Mouse (Mus musculus) hindbrain, embryonic 16.5 days (tissue): ENCODE data around the gene Slc4a1. TPM values are rescaled to one million over a fixed set of nuclear protein-coding genes. Genes with fewer than 3 reads are reported as not detected.

ENCODE experiments used
- ATAC-seq: fragments of 200-750 bp; cut with Nextera tagmentation; 2 replicates; pipeline ENCODE4 v1.8.0; 2017; ENCODE audit warnings: moderate TSS enrichment, moderate library complexity
- H3K27ac ChIP-seq: fragments of 300-500 bp; sonication (generic); 2 replicates; pipeline ENCODE4 v1.5.1; 2014; ENCODE audit warnings: low read depth, mild to moderate bottlenecking, control low read depth, low read length, moderate library complexity
- H3K27me3 ChIP-seq: fragments of 300-500 bp; sonication (generic); replicated peaks from 2 replicates; pipeline ENCODE4 v1.6.1; 2014; ENCODE audit warnings: low read length; ENCODE audit not compliant: control insufficient read depth, insufficient read depth
- H3K36me3 ChIP-seq: fragments of 300-500 bp; sonication (generic); 2 replicates; pipeline ENCODE4 v1.6.1; 2014; ENCODE audit warnings: mild to moderate bottlenecking, low read length, moderate library complexity, mixed read lengths; ENCODE audit not compliant: control insufficient read depth, insufficient read depth
- H3K4me1 ChIP-seq: fragments of 300-500 bp; sonication (generic); 2 replicates; pipeline ENCODE4 v1.6.1; 2014; ENCODE audit warnings: low read depth, low read length; ENCODE audit not compliant: control insufficient read depth, insufficient read depth
- H3K4me2 ChIP-seq: fragments of 300-500 bp; sonication (generic); 2 replicates; pipeline ENCODE4 v1.6.1; 2014; ENCODE audit warnings: mild to moderate bottlenecking, low read length, control low read depth, moderate library complexity
- H3K4me3 ChIP-seq: fragments of 300-500 bp; sonication (generic); 2 replicates; pipeline ENCODE4 v1.5.1; 2014; ENCODE audit warnings: mild to moderate bottlenecking, low read length, control low read depth, moderate library complexity
- H3K9ac ChIP-seq: fragments of 300-500 bp; sonication (generic); 2 replicates; pipeline ENCODE4 v1.6.1; 2014; ENCODE audit warnings: low read depth, mild to moderate bottlenecking, control low read depth, low read length, moderate library complexity
- H3K9me3 ChIP-seq: fragments of 300-500 bp; sonication (generic); 2 replicates; pipeline ENCODE4 v1.6.1; 2014; ENCODE audit warnings: mild to moderate bottlenecking, low read length, moderate library complexity; ENCODE audit not compliant: control insufficient read depth
- WGBS: fragments of 180-500 bp; shearing (Covaris S2); extraction: QIAGEN DNeasy Blood & Tissue Kit; methylation state at CpG from one replicate; pipeline ENCODE4 v1.1.7; 2014; 5-methylcytosine and 5-hydroxymethylcytosine counted together
- polyA plus RNA-seq: library from polyadenylated mRNA; unstranded; fragments of >200 nt; fragmentation: Nextera tagmentation; extraction: Ambion mirVana; gene quantifications from 2 replicates; pipeline ENCODE4 v1.2.1, GENCODE M21; 2015

Gene Slc4a1
- polyA plus RNA-seq, 1 experiment from 2014 or later = 1.4 TPM

DNA sequence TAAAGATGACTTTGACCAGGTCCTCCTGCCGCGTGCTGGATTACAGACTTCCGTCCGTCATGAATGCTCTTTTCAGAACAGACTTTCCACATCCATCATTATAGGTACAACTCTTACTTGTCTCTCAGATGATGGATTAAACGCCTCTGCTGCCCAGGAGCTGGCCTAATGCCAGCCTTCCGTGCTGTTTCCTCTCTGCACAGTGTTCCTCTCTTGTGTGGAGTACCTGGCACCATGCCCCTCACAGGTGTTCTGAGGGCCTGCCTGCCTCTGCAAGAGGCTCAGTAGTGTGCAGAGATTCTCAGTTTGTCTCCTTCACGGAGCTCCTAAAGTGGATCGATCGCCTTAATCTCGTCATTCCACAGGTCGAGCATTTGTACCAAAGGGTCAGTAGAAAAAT is 26.8 kb downstream of the Slc4a1 start:
- Histone ChIP-seq H3K4me2 (no peak overlapping the region), H3K4me3 (no peak overlapping the region), H3K9ac (no peak overlapping the region), H3K36me3 (no peaks in the 10 kb centered on the region), H3K27ac (no peak overlapping the region), H3K27me3 (no peaks in the 10 kb centered on the region), H3K9me3 (no peaks in the 10 kb centered on the region), H3K4me1 (peaks cover 5% of the 10 kb centered on the region; the same call in 1 of the 2 replicates)
- 71% methylated on average over 11 of the region's 11 CpGs for WGBS
- ATAC-seq = no peak

DNA sequence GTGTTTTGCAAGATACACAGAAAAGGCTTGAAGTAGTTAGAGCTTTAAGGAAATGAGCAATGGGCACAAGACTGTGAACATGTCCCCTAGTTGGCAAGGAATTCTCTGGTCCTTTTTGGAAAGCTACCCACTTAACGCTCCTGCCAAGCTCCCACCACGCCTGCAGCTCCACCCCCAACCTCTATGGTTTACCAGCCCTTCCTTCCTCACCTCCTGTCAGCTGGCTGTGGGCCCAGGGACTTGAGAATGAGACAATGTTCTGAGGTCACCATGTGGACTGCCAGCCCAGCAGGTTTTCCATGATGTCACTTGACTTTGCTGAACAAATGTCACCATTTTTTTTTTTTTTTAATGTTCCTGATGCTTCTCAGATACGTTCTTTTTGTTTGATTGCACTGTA is 27.4 kb downstream of the Slc4a1 start:
- Histone ChIP-seq H3K9me3 (no peaks in the 10 kb centered on the region), H3K4me3 (no peak overlapping the region), H3K27ac (no peak overlapping the region), H3K4me2 (no peak overlapping the region), H3K36me3 (no peaks in the 10 kb centered on the region), H3K4me1 (peaks cover 5% of the 10 kb centered on the region; the same call in 1 of the 2 replicates), H3K9ac (no peak overlapping the region), H3K27me3 (no peaks in the 10 kb centered on the region)
- peak; percentile 60; the same call in 1 of the 2 replicates for ATAC-seq
- 28% methylated on average over 3 of the region's 3 CpGs for WGBS

- H3K36me3 ChIP-seq = no peaks in the 10 kb centered on the region
- H3K4me3 ChIP-seq = no peak overlapping the region
- no peak overlapping the region for H3K9ac ChIP-seq
- no peak overlapping the region for H3K27ac ChIP-seq
- no peak for ATAC-seq
- H3K4me2 ChIP-seq = no peak overlapping the region
- 82% methylated on average over 1 of the region's 1 CpGs for WGBS
- peaks cover 5% of the 10 kb centered on the region; the same call in 1 of the 2 replicates for H3K4me1 ChIP-seq
- H3K9me3 ChIP-seq = no peaks in the 10 kb centered on the region
- H3K27me3 ChIP-seq = no peaks in the 10 kb centered on the region
Measured at GRCm38 (mm10) chr11:102337921-102338320, 28.1 kb downstream of the Slc4a1 start.

DNA sequence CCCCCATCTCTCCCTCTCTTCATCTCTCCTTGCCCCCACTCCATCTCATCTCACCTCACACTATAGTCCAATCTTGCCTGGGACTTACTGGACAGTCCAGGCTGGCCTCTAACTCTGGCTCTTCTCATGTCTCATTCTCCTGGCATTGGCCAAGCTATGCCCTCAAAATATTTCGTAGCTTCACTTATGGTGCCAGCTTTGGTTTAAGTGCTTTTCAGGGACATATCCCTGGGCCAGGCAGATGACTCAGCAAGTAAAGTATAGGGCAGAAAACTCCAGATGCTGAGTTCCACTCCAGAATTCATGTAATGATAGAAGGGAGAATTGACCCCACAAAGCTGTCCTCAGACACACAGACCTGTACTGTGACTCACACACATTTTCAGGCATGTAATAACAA is 29.8 kb downstream of the Slc4a1 start:
- no peaks in the 10 kb centered on the region for H3K36me3 ChIP-seq
- WGBS = 78% methylated on average over 1 of the region's 1 CpGs
- H3K9me3 ChIP-seq = no peaks in the 10 kb centered on the region
- H3K27ac ChIP-seq = no peak overlapping the region
- ATAC-seq = no peak
- peaks cover 5% of the 10 kb centered on the region; the same call in 1 of the 2 replicates for H3K4me1 ChIP-seq
- H3K27me3 ChIP-seq = no peaks in the 10 kb centered on the region
- no peak overlapping the region for H3K4me3 ChIP-seq
- H3K9ac ChIP-seq = no peak overlapping the region
- H3K4me2 ChIP-seq = no peak overlapping the region

DNA sequence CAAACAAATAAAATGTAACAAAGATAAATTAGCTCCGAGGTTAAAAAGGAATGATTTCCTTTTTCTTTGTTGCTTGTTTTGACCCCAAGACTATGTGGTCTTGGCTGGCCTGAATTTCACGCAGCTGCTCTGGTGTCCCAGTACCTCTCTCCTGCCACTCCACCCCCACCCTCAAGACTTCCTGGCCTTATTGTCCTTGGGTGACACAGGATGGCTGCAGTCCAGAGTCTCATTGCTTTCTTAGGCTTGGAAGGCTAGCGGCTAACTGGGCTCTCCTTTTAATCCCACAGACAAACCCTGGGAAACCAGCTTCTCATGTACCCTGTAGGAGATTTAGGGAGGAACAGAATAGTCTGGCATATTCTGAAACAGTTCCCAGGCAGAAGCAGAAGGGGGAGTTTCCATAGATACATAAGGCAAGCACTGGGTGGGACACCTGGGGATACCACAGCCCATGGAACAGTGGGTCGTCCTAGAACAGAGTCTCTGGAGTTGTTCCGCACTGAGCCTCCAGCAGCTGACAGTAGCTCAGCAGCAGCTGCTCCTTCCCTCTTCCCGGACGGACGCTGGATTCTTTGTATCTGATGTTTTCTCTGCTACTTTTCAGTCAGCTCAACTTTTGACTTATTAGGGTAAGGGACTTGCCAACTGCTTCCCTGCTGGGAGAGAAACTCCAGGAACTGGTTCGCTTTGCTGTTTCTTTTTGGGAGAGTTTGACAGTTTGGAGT is 30.9 kb downstream of the Slc4a1 start:
- ATAC-seq = 0 out of 2 replicates have a peak, but pooled peaks have one; percentile 42
- Histone ChIP-seq H3K4me1 (peaks cover 5% of the 10 kb centered on the region; the same call in 1 of the 2 replicates), H3K9ac (no peak overlapping the region; the same call in 1 of the 2 replicates), H3K27me3 (no peaks in the 10 kb centered on the region), H3K9me3 (no peaks in the 10 kb centered on the region), H3K4me3 (no peak overlapping the region), H3K36me3 (no peaks in the 10 kb centered on the region), H3K27ac (peak overlapping the region; percentile 48), H3K4me2 (peak overlapping the region; percentile 7; the same call in 1 of the 2 replicates)
- 26% methylated on average over 9 of the region's 9 CpGs for WGBS

DNA sequence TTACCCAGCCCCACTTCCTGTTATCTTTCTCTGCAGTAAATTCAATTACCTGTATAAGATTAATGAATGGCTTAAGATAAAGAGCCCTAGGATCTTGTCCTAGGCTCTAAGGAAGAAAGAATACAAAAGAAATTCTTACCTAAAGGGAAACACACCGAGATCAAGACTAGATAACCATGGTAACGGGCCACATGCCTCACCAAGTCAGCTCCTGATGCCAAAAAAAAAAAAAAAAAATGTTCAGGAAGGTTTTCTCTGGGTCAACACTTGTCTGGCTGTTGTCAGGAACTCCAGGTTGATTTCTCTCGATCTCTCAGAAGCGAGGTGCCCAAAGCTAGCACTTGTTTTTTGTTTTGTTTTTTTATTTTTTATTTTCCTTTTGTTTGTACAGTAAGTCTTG is 32.0 kb downstream of the Slc4a1 start:
- Histone ChIP-seq H3K27ac (no peak overlapping the region), H3K9me3 (no peaks in the 10 kb centered on the region), H3K9ac (no peak overlapping the region), H3K4me2 (no peak overlapping the region), H3K27me3 (no peaks in the 10 kb centered on the region), H3K4me3 (no peak overlapping the region), H3K36me3 (no peaks in the 10 kb centered on the region), H3K4me1 (peaks cover 5% of the 10 kb centered on the region; the same call in 1 of the 2 replicates)
- WGBS = 57% methylated on average over 4 of the region's 4 CpGs
- ATAC-seq = no peak

GRCm38 (mm10) chr11:102333061-102333460 is 32.9 kb downstream of the Slc4a1 start:
- Histone ChIP-seq H3K4me2 (no peak overlapping the region), H3K36me3 (no peaks in the 10 kb centered on the region), H3K4me3 (no peak overlapping the region), H3K9ac (no peak overlapping the region), H3K9me3 (no peaks in the 10 kb centered on the region), H3K4me1 (peaks cover 5% of the 10 kb centered on the region; the same call in 1 of the 2 replicates), H3K27ac (no peak overlapping the region), H3K27me3 (no peaks in the 10 kb centered on the region)
- ATAC-seq = no peak

GRCm38 (mm10) chr11:102331806-102332205 is 34.2 kb downstream of the Slc4a1 start:
- no peak overlapping the region for H3K27ac ChIP-seq
- H3K36me3 ChIP-seq = no peaks in the 10 kb centered on the region
- no peak for ATAC-seq
- H3K4me1 ChIP-seq = peaks cover 5% of the 10 kb centered on the region; the same call in 1 of the 2 replicates
- no peaks in the 10 kb centered on the region for H3K9me3 ChIP-seq
- H3K4me3 ChIP-seq = no peak overlapping the region
- WGBS = 58% methylated on average over 4 of the region's 4 CpGs
- no peak overlapping the region for H3K9ac ChIP-seq
- no peak overlapping the region for H3K4me2 ChIP-seq
- no peaks in the 10 kb centered on the region for H3K27me3 ChIP-seq

GRCm38 (mm10) chr11:102330039-102330438 is 36.0 kb downstream of the Slc4a1 start:
- H3K27me3 ChIP-seq = no peaks in the 10 kb centered on the region
- no peaks in the 10 kb centered on the region for H3K9me3 ChIP-seq
- no peak overlapping the region for H3K4me2 ChIP-seq
- H3K4me1 ChIP-seq = peaks cover 2% of the 10 kb centered on the region; the same call in 1 of the 2 replicates
- WGBS = 79% methylated on average over 3 of the region's 3 CpGs
- no peak overlapping the region for H3K9ac ChIP-seq
- no peaks in the 10 kb centered on the region for H3K36me3 ChIP-seq
- no peak overlapping the region for H3K27ac ChIP-seq
- no peak overlapping the region for H3K4me3 ChIP-seq
- no peak for ATAC-seq
